Mouse (Mus musculus): ENCODE data around the gene Nudt2.

Nudt2 gene

GRCm38 (mm10) chr4:41522788-41523187 lies 57.8 kb downstream of the Nudt2 start:
- peak; percentile 55 for DNase-seq

- DNase-seq = no peak
These were observed 58.9 kb downstream of the Nudt2 start for GRCm38 (mm10) chr4:41523839-41524238.

- DNase-seq = no peak
These were observed 59.9 kb downstream of the Nudt2 start for GRCm38 (mm10) chr4:41524829-41525228.

- no peak for DNase-seq
These were observed 61.6 kb downstream of the Nudt2 start for GRCm38 (mm10) chr4:41526553-41526952.

- DNase-seq = no peak
These were observed 62.1 kb downstream of the Nudt2 start for GRCm38 (mm10) chr4:41527076-41527475.

GRCm38 (mm10) chr4:41527996-41528395 lies 63.0 kb downstream of the Nudt2 start:
- DNase-seq = peak; percentile 83

Measured in kidney, adult 18-20 months (tissue).